Mouse (Mus musculus): ENCODE data around the gene Arl2. TPM values are rescaled to one million over a fixed set of nuclear protein-coding genes. Genes with fewer than 3 reads are reported as not detected.
A peak's percentile ranks its signal among the peaks of the same experiment; 100 is the strongest.

Gene Arl2
- polyA plus RNA-seq, 1 experiment from 2014 or later = 103 TPM

DNA sequence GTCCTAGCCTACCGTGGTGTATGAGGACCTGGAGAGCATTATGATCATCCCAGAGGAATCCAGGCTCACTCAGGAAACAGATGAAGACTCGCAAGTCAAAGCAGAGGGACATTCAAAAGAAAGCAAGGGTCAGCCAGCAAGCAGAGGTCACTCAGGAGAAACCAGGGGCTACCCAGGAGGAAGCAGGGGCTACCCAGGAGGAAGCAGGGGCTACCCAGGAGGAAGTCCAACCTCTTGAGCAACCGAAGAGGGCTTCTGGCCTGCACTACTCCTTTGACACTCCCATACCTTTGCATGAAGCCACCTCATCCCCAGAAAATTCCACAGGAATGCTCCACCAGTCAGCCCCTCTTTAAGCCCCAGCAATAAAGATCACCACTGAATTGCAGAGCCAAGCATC, 43.5 kb downstream of the Arl2 start:
- Histone ChIP-seq H3K27ac (ENCODE audit: low read length) (no peak overlapping the region), H3K9ac (ENCODE audit: low read depth, low read length) (no peak overlapping the region), H3K9me3 (ENCODE audit: control insufficient read depth, low read length) (no peaks in the 10 kb centered on the region), H3K36me3 (ENCODE audit: control insufficient read depth, insufficient read depth, low read length) (peaks cover 2% of the 10 kb centered on the region; the same call in 1 of the 2 replicates), H3K4me3 (ENCODE audit: low read length) (no peak overlapping the region), H3K4me1 (ENCODE audit: control insufficient read depth, insufficient read depth, low read length) (0 out of 2 replicates have a peak, but pooled peaks cover 2% of the 10 kb centered on the region), H3K4me2 (ENCODE audit: low read depth, low read length) (no peak overlapping the region), H3K27me3 (replicated peaks; ENCODE audit: control insufficient read depth, insufficient read depth, low read length) (no peaks in the 10 kb centered on the region)
- 95% methylated on average over 3 of the region's 3 CpGs for WGBS
- no peak for ATAC-seq

DNA sequence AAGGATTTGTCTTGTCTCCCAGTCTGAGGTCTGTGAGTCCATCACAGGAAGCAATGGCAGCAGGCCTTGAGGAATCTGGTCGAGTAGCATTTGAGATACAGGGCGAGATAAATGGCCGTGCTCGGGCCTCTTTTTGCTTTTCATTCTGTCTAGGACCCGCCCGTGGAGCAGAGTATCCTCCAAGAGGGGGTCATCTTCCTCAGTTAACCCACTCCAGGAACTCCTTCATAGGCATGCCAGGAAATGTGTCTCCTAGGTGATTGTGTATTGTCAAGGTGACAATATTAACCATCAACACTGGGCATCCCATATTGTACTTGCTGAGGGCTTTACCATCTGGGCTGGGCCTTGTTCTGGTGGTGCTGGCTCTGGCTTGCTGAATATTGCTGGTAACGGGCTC, 47.2 kb downstream of the Arl2 start, which contains the start of gene AC131692.1:
TSS of gene AC131692.1 (plus strand) at position 301 of the 400 bp plus-strand sequence.
- H3K27ac ChIP-seq (ENCODE audit: low read length) = no peak within 1 kb of the TSS
- H3K4me1 ChIP-seq (ENCODE audit: control insufficient read depth, insufficient read depth, low read length) = no peaks in the 10 kb centered on the region
- no peaks in the 10 kb centered on the region for H3K9me3 ChIP-seq (ENCODE audit: control insufficient read depth, low read length)
- ATAC-seq = no peak
- no peak within 1 kb of the TSS for H3K9ac ChIP-seq (ENCODE audit: low read depth, low read length)
- WGBS = 85% methylated on average over 7 of the region's 7 CpGs
- no peaks in the 10 kb centered on the region for H3K27me3 ChIP-seq (replicated peaks; ENCODE audit: control insufficient read depth, insufficient read depth, low read length)
- H3K36me3 ChIP-seq (ENCODE audit: control insufficient read depth, insufficient read depth, low read length) = peaks cover 9% of the 10 kb centered on the region; the same call in 1 of the 2 replicates
- H3K4me3 ChIP-seq (ENCODE audit: low read length) = no peak within 1 kb of the TSS
- H3K4me2 ChIP-seq (ENCODE audit: low read depth, low read length) = no peak within 1 kb of the TSS

DNA sequence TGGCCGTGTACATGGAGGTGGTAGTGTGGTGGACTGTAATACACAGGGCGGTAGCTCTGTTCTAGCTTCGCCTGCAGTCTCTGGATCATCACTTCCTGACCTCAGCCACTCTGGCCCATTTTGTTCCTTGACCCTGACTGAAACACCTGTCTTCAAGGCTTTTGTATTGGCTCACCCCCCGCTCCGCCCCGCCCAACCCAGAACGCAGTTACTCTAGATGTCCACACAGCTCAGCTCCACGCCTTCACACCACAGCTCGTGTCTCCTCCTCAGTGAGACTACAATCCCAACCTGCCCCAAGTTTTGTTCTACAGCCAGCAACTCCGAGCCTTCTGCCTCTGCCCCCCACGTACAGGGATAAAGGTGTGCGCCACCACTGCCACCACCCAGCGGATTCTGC, 52.5 kb downstream of the Arl2 start:
- Histone ChIP-seq H3K9me3 (ENCODE audit: control insufficient read depth, low read length) (no peaks in the 10 kb centered on the region), H3K4me2 (ENCODE audit: low read depth, low read length) (no peak overlapping the region), H3K4me3 (ENCODE audit: low read length) (no peak overlapping the region), H3K4me1 (ENCODE audit: control insufficient read depth, insufficient read depth, low read length) (peaks cover 9% of the 10 kb centered on the region), H3K9ac (ENCODE audit: low read depth, low read length) (no peak overlapping the region), H3K36me3 (ENCODE audit: control insufficient read depth, insufficient read depth, low read length) (peaks cover 7% of the 10 kb centered on the region; the same call in 1 of the 2 replicates), H3K27ac (ENCODE audit: low read length) (no peak overlapping the region), H3K27me3 (replicated peaks; ENCODE audit: control insufficient read depth, insufficient read depth, low read length) (no peaks in the 10 kb centered on the region)
- ATAC-seq = no peak
- 86% methylated on average over 13 of the region's 13 CpGs for WGBS

DNA sequence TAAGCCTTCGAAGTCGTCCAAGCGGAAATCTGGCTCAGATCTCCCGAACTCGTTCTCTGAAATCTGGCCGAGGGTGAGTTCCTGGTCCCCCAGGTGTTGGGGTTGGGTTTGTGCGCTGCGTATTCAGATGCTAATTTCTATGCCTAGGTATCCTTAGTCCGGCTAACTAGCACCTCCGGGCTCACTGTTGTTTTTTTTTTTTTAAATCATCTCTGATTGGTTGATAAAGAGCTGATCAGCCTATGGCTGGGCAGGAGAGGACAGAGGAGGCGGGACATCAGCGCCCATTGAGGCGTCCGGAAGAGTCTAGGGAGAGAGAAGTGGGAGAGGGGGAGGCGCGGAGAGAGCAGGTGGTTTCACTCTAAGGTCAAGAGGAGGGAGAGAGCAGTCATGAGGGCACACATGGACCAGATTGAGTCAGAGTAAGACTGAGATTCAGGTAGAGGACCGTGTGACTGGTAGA, 55.9 kb downstream of the Arl2 start:
- H3K4me2 ChIP-seq (ENCODE audit: low read depth, low read length) = peak overlapping the region; percentile 81
- H3K27ac ChIP-seq (ENCODE audit: low read length) = peak overlapping the region; percentile 73
- no peaks in the 10 kb centered on the region for H3K9me3 ChIP-seq (ENCODE audit: control insufficient read depth, low read length)
- peak overlapping the region; percentile 80 for H3K9ac ChIP-seq (ENCODE audit: low read depth, low read length)
- WGBS = 0% methylated on average over 17 of the region's 17 CpGs
- ATAC-seq = peak; percentile 78
- peak overlapping the region; percentile 81 for H3K4me3 ChIP-seq (ENCODE audit: low read length)
- no peaks in the 10 kb centered on the region for H3K27me3 ChIP-seq (replicated peaks; ENCODE audit: control insufficient read depth, insufficient read depth, low read length)
- H3K4me1 ChIP-seq (ENCODE audit: control insufficient read depth, insufficient read depth, low read length) = peaks cover 11% of the 10 kb centered on the region
- H3K36me3 ChIP-seq (ENCODE audit: control insufficient read depth, insufficient read depth, low read length) = peaks cover 8% of the 10 kb centered on the region

DNA sequence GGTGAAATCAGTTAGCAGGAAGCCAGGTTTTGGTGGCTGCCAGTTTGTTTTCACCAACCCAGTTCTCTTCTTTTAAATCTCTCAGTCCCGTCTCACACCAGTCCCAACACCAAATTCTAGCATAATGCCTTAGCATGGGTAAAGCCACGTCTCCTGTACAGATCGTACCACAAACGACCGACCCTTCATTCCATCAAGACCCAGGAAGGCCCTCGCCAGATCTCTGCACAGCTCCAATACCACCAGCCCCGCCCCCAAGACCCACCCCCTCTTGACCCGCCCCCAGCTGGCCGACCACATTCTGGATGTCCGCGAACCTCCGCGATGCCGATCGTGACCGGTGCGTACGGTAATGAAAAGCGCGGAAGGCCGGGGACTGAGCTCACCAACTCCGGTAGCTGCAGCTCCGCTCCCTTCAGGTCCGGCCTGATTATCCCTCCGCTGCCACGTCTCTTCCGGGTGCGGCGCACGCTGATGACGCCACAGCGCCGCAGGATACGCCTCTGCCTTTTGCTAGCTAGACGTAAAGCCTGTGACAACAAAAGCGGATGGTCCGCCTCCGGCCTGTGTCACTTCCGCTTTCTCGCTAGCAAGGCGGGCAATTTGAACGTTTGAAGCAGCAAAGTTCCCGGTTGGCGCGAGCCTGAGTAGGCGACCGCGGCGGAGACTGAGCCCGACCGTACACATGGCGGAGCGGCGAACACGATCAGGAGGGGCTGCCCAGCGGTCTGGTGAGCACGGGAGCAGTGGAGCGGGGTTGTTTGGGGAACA, 56.7 kb downstream of the Arl2 start, which contains the start of the genes Zfpl1 and Cdca5:
TSS of gene Zfpl1 (minus strand) at position 479 of the 771 bp plus-strand sequence.
TSS of gene Cdca5 (plus strand) at position 506 of the 771 bp plus-strand sequence.
- H3K36me3 ChIP-seq (ENCODE audit: control insufficient read depth, insufficient read depth, low read length) = peaks cover 2% of the 10 kb centered on the region
- no peaks in the 10 kb centered on the region for H3K9me3 ChIP-seq (ENCODE audit: control insufficient read depth, low read length)
- H3K4me2 ChIP-seq (ENCODE audit: low read depth, low read length) = peak within 1 kb of the TSS; percentile 93
- peak within 1 kb of the TSS; percentile 73 for H3K27ac ChIP-seq (ENCODE audit: low read length)
- H3K4me1 ChIP-seq (ENCODE audit: control insufficient read depth, insufficient read depth, low read length) = peaks cover 11% of the 10 kb centered on the region
- WGBS = under 1% methylated on average over 58 of the region's 58 CpGs
- peak; percentile 92 for ATAC-seq
- H3K27me3 ChIP-seq (replicated peaks; ENCODE audit: control insufficient read depth, insufficient read depth, low read length) = no peaks in the 10 kb centered on the region
- peak within 1 kb of the TSS; percentile 81 for H3K4me3 ChIP-seq (ENCODE audit: low read length)
- H3K9ac ChIP-seq (ENCODE audit: low read depth, low read length) = peak within 1 kb of the TSS; percentile 80

Other genes with a start within 250 kb of the Arl2 start
- 1.5 and 1.7 TPM in 2 replicates for gene Tigd3, start 247.4 kb downstream of the Arl2 start, polyA plus RNA-seq (2015; fragmentation: Nextera tagmentation; extraction: Ambion mirVana)
- gene Dpf2, start 228.5 kb downstream of the Arl2 start, polyA plus RNA-seq (2015; fragmentation: Nextera tagmentation; extraction: Ambion mirVana) = 109 and 119 TPM in 2 replicates
- gene Cdc42ep2, start 216.7 kb downstream of the Arl2 start, polyA plus RNA-seq (2015; fragmentation: Nextera tagmentation; extraction: Ambion mirVana) = 14.7 and 15.1 TPM in 2 replicates
- 58.4 and 61.7 TPM in 2 replicates for gene Pola2, start 177.3 kb downstream of the Arl2 start, polyA plus RNA-seq (2015; fragmentation: Nextera tagmentation; extraction: Ambion mirVana)
- not detected in 2 replicates for gene Slc22a20, start 155.4 kb downstream of the Arl2 start, polyA plus RNA-seq (2015; fragmentation: Nextera tagmentation; extraction: Ambion mirVana)
- gene Capn1, start 125.7 kb downstream of the Arl2 start, polyA plus RNA-seq (2015; fragmentation: Nextera tagmentation; extraction: Ambion mirVana) = 11.8 and 12.4 TPM in 2 replicates
- 29.1 and 36.4 TPM in 2 replicates for gene Syvn1, start 95.0 kb downstream of the Arl2 start, polyA plus RNA-seq (2015; fragmentation: Nextera tagmentation; extraction: Ambion mirVana)
- 71.4 and 79.5 TPM in 2 replicates for gene Mrpl49, start 83.8 kb downstream of the Arl2 start, polyA plus RNA-seq (2015; fragmentation: Nextera tagmentation; extraction: Ambion mirVana)
- 868 and 882 TPM in 2 replicates for gene Fau, start 83.7 kb downstream of the Arl2 start, polyA plus RNA-seq (2015; fragmentation: Nextera tagmentation; extraction: Ambion mirVana)
- gene Znhit2, start 80.4 kb downstream of the Arl2 start, polyA plus RNA-seq (2015; fragmentation: Nextera tagmentation; extraction: Ambion mirVana) = 27.6 and 29.9 TPM in 2 replicates
- 37.3 and 39.0 TPM in 2 replicates for gene Tm7sf2, start 73.2 kb downstream of the Arl2 start, polyA plus RNA-seq (2015; fragmentation: Nextera tagmentation; extraction: Ambion mirVana)
- 66.7 and 68.2 TPM in 2 replicates for gene Vps51, start 64.3 kb downstream of the Arl2 start, polyA plus RNA-seq (2015; fragmentation: Nextera tagmentation; extraction: Ambion mirVana)
- gene Tmem262, start 61.5 kb downstream of the Arl2 start, polyA plus RNA-seq (2015; fragmentation: Nextera tagmentation; extraction: Ambion mirVana) = not detected in 2 replicates
- 1.2 and 1.7 TPM in 2 replicates for gene Gm28374, start 59.3 kb downstream of the Arl2 start, polyA plus RNA-seq (2015; fragmentation: Nextera tagmentation; extraction: Ambion mirVana)
- 66.1 and 68.0 TPM in 2 replicates for gene Zfpl1, start 56.6 kb downstream of the Arl2 start, polyA plus RNA-seq (2015; fragmentation: Nextera tagmentation; extraction: Ambion mirVana)
- 27.7 and 31.4 TPM in 2 replicates for gene Cdca5, start 56.6 kb downstream of the Arl2 start, polyA plus RNA-seq (2015; fragmentation: Nextera tagmentation; extraction: Ambion mirVana)
- gene AC131692.1, start 47.1 kb downstream of the Arl2 start, polyA plus RNA-seq (2015; fragmentation: Nextera tagmentation; extraction: Ambion mirVana) = 0.28 and 0.29 TPM in 2 replicates
- gene Naaladl1, start 35.8 kb downstream of the Arl2 start, polyA plus RNA-seq (2015; fragmentation: Nextera tagmentation; extraction: Ambion mirVana) = 71.9 and 102 TPM in 2 replicates
- 33.4 and 35.7 TPM in 2 replicates for gene Sac3d1, start 22.9 kb downstream of the Arl2 start, polyA plus RNA-seq (2015; fragmentation: Nextera tagmentation; extraction: Ambion mirVana)
- 36.8 and 37.0 TPM in 2 replicates for gene Snx15, start 13.2 kb downstream of the Arl2 start, polyA plus RNA-seq (2015; fragmentation: Nextera tagmentation; extraction: Ambion mirVana)
- 1.1 and 1.8 TPM in 2 replicates for gene Batf2, start 565 bp downstream of the Arl2 start, polyA plus RNA-seq (2015; fragmentation: Nextera tagmentation; extraction: Ambion mirVana)
- not detected in 2 replicates for gene Majin, start 42.8 kb upstream of the Arl2 start, polyA plus RNA-seq (2015; fragmentation: Nextera tagmentation; extraction: Ambion mirVana)
- 0.23 and 0.65 TPM in 2 replicates for gene Gpha2, start 84.8 kb upstream of the Arl2 start, polyA plus RNA-seq (2015; fragmentation: Nextera tagmentation; extraction: Ambion mirVana)
- gene Ppp2r5b, start 94.3 kb upstream of the Arl2 start, polyA plus RNA-seq (2015; fragmentation: Nextera tagmentation; extraction: Ambion mirVana) = 21.0 and 23.5 TPM in 2 replicates
- 7.4 and 8.4 TPM in 2 replicates for gene Atg2a, start 100.1 kb upstream of the Arl2 start, polyA plus RNA-seq (2015; fragmentation: Nextera tagmentation; extraction: Ambion mirVana)
- 135 and 158 TPM in 2 replicates for gene Ehd1, start 135.2 kb upstream of the Arl2 start, polyA plus RNA-seq (2015; fragmentation: Nextera tagmentation; extraction: Ambion mirVana)
- gene Cdc42bpg, start 164.9 kb upstream of the Arl2 start, polyA plus RNA-seq (2015; fragmentation: Nextera tagmentation; extraction: Ambion mirVana) = 1.2 and 1.5 TPM in 2 replicates
- 61.3 and 61.4 TPM in 2 replicates for gene Men1, start 193.4 kb upstream of the Arl2 start, polyA plus RNA-seq (2015; fragmentation: Nextera tagmentation; extraction: Ambion mirVana)
- gene Map4k2, start 199.6 kb upstream of the Arl2 start, polyA plus RNA-seq (2015; fragmentation: Nextera tagmentation; extraction: Ambion mirVana) = 7.9 and 10.0 TPM in 2 replicates
- 94.7 and 103 TPM in 2 replicates for gene Sf1, start 222.1 kb upstream of the Arl2 start, polyA plus RNA-seq (2015; fragmentation: Nextera tagmentation; extraction: Ambion mirVana)
- gene Pygm, start 242.9 kb upstream of the Arl2 start, polyA plus RNA-seq (2015; fragmentation: Nextera tagmentation; extraction: Ambion mirVana) = 6.0 and 6.8 TPM in 2 replicates